Mouse (Mus musculus) liver, postnatal 0 days (tissue): Measurements from ENCODE around the gene Mri1. TPM values are rescaled to one million over a fixed set of nuclear protein-coding genes. Genes with fewer than 3 reads are reported as not detected.
"Not testable (repeated sequence)": the region's sequence is repeated elsewhere in the genome, so short reads cannot be mapped to it uniquely, and the experiment has no call there.

Source experiments
- ATAC-seq: fragments of 200-750 bp; cut with Nextera tagmentation; 2 replicates; pipeline ENCODE4 v1.8.0; 2017; ENCODE audit warnings: mild to moderate bottlenecking, moderate library complexity
- DNase-seq: peaks from one replicate; pipeline ENCODE4 v3.0.0-alpha.2; 2016
- H3K27ac ChIP-seq: fragments of 300-500 bp; sonication (generic); 2 replicates; pipeline ENCODE4 v1.5.1; 2014; ENCODE audit warnings: antibody characterized with exemption, moderate library complexity, mild to moderate bottlenecking, low read depth
- H3K27me3 ChIP-seq: fragments of 300-500 bp; sonication (generic); 2 replicates; pipeline ENCODE4 v1.6.1; 2014; ENCODE audit warnings: low read length, control low read depth, mixed read lengths; ENCODE audit not compliant: insufficient read depth
- H3K36me3 ChIP-seq: fragments of 300-500 bp; sonication (generic); replicated peaks from 2 replicates; pipeline ENCODE4 v1.6.1; 2014; ENCODE audit warnings: mild to moderate bottlenecking, control low read depth, low read length, moderate library complexity, mixed read lengths; ENCODE audit not compliant: insufficient read depth
- H3K4me1 ChIP-seq: fragments of 300-500 bp; sonication (generic); 2 replicates; pipeline ENCODE4 v1.6.1; 2014; ENCODE audit warnings: antibody characterized with exemption, mild to moderate bottlenecking, control low read depth; ENCODE audit not compliant: insufficient read depth
- H3K4me2 ChIP-seq: fragments of 300-500 bp; sonication (generic); 2 replicates; pipeline ENCODE4 v1.6.1; 2014; ENCODE audit warnings: low read depth, mild to moderate bottlenecking, low read length, moderate library complexity, mixed read lengths
- H3K4me3 ChIP-seq: fragments of 300-500 bp; sonication (generic); 2 replicates; pipeline ENCODE4 v1.5.1; 2014; ENCODE audit warnings: low read depth, low read length
- H3K9ac ChIP-seq: fragments of 300-500 bp; sonication (generic); replicated peaks from 2 replicates; pipeline ENCODE4 v1.6.1; 2014; ENCODE audit warnings: mild to moderate bottlenecking, moderate library complexity
- H3K9me3 ChIP-seq: fragments of 300-500 bp; sonication (generic); 2 replicates; pipeline ENCODE4 v1.6.1; 2016; ENCODE audit warnings: mild to moderate bottlenecking, control low read depth, low read length, mixed read lengths
- CTCF ChIP-seq: sonication (generic); IDR thresholded peaks from 2 replicates; pipeline ENCODE4 v1.5.1; 2016; ENCODE audit warnings: antibody characterized with exemption, low read depth
- EP300 ChIP-seq: IDR thresholded peaks from 2 replicates; pipeline ENCODE4 v1.6.1; 2016; ENCODE audit warnings: antibody characterized with exemption, low read depth, mild to moderate bottlenecking
- WGBS: fragments of 180-500 bp; shearing (Covaris S2); extraction: QIAGEN DNeasy Blood & Tissue Kit; methylation state at CpG from one replicate; pipeline ENCODE4 v1.1.7; 2014; ENCODE audit not compliant: insufficient replicate concordance; 5-methylcytosine and 5-hydroxymethylcytosine counted together
- polyA plus RNA-seq: library from polyadenylated mRNA; unstranded; fragments of >200 nt; fragmentation: Nextera tagmentation; extraction: Ambion mirVana; gene quantifications from 2 replicates; pipeline ENCODE4 v1.2.1, GENCODE M21; 2015

Mri1 gene
- polyA plus RNA-seq, 1 experiment from 2014 or later, result 41.9 TPM

- TF ChIP-seq CTCF, result peak; percentile 74
- H3K9me3 ChIP-seq, H3K9ac ChIP-seq, H3K27ac ChIP-seq, H3K4me1 ChIP-seq, ATAC-seq, H3K4me3 ChIP-seq, H3K36me3 ChIP-seq, H3K27me3 ChIP-seq, H3K4me2 ChIP-seq: not testable (repeated sequence)
- DNase-seq, result peak; percentile 47
- WGBS, result 39% methylated on average over 5 of the region's 5 CpGs
Observed at GRCm38 (mm10) chr8:84285665-84286064, 28.5 kb upstream of the Mri1 start.

- H3K9me3 ChIP-seq, result no peaks in the 10 kb centered on the region
- no peaks in the 10 kb centered on the region for H3K27me3 ChIP-seq
- no peaks in the 10 kb centered on the region for H3K36me3 ChIP-seq
- no peak for TF ChIP-seq EP300
- no peak for TF ChIP-seq CTCF
- H3K27ac ChIP-seq, result no peak overlapping the region
- ATAC-seq (no peak), DNase-seq (no peak)
- no peak overlapping the region for H3K4me3 ChIP-seq
- no peak overlapping the region for H3K4me2 ChIP-seq
- no peak overlapping the region for H3K9ac ChIP-seq
- 45% methylated on average over 9 of the region's 9 CpGs for WGBS
- no peaks in the 10 kb centered on the region for H3K4me1 ChIP-seq
Observed at GRCm38 (mm10) chr8:84284608-84285063, 27.5 kb upstream of the Mri1 start.

GRCm38 (mm10) chr8:84280777-84281176 lies 23.7 kb upstream of the Mri1 start:
- no peaks in the 10 kb centered on the region for H3K9me3 ChIP-seq
- H3K4me3 ChIP-seq, result no peak overlapping the region
- no peak for ATAC-seq
- no peaks in the 10 kb centered on the region for H3K27me3 ChIP-seq
- no peak overlapping the region for H3K9ac ChIP-seq
- WGBS, result 64% methylated on average over 10 of the region's 10 CpGs
- DNase-seq, result no peak
- TF ChIP-seq CTCF (no peak), EP300 (no peak)
- no peak overlapping the region for H3K27ac ChIP-seq
- no peak overlapping the region for H3K4me2 ChIP-seq
- H3K36me3 ChIP-seq, result no peaks in the 10 kb centered on the region
- H3K4me1 ChIP-seq, result no peaks in the 10 kb centered on the region

- Histone ChIP-seq H3K4me2 (no peak overlapping the region), H3K36me3 (no peaks in the 10 kb centered on the region), H3K9ac (no peak overlapping the region), H3K27ac (no peak overlapping the region), H3K4me1 (no peaks in the 10 kb centered on the region), H3K27me3 (no peaks in the 10 kb centered on the region), H3K9me3 (no peaks in the 10 kb centered on the region), H3K4me3 (no peak overlapping the region)
- 46% methylated on average over 1 of the region's 1 CpGs for WGBS
- DNase-seq (no peak), ATAC-seq (no peak)
- TF ChIP-seq CTCF, result no peak
- TF ChIP-seq EP300, result no peak
Observed at GRCm38 (mm10) chr8:84276447-84276846, 19.3 kb upstream of the Mri1 start.

DNA sequence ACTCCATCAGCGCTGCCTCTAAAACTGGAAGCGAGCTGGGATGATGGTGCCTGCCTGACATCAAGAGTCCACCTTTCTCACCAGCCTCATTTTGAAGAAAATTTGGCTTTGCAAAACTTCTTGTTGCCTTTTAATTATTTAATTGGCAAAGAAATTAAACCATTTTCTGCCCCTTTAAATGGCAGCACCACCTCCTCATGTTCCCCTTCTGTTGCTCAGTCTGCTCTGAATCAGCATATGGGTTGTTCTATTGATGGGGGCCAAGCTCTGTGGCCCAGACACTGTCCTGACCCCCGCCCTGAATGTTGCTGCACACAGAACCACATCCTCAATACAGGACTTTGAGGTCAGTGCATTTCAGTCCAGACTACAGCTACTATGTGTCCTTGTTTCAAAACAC lies 16.8 kb upstream of the Mri1 start:
- H3K4me2 ChIP-seq, result no peak overlapping the region

GRCm38 (mm10) chr8:84272302-84272701 lies 15.2 kb upstream of the Mri1 start:
- WGBS, result 66% methylated on average over 4 of the region's 4 CpGs

More for the DNA sequence above, 16.8 kb upstream of the Mri1 start:
- H3K36me3 ChIP-seq, result no peaks in the 10 kb centered on the region
- 68% methylated on average over 3 of the region's 3 CpGs for WGBS
- H3K27ac ChIP-seq, result no peak overlapping the region
- H3K4me1 ChIP-seq, result peaks cover 4% of the 10 kb centered on the region
- TF ChIP-seq EP300, result no peak
- no peak for TF ChIP-seq CTCF
- no peaks in the 10 kb centered on the region for H3K9me3 ChIP-seq
- H3K27me3 ChIP-seq, result no peaks in the 10 kb centered on the region
- H3K4me3 ChIP-seq, result no peak overlapping the region
- H3K9ac ChIP-seq, result no peak overlapping the region
- no peak for ATAC-seq
- no peak for DNase-seq

More at GRCm38 (mm10) chr8:84272302-84272701, 15.2 kb upstream of the Mri1 start:
- Histone ChIP-seq H3K4me1 (peaks cover 4% of the 10 kb centered on the region), H3K9me3 (no peaks in the 10 kb centered on the region), H3K27me3 (no peaks in the 10 kb centered on the region), H3K36me3 (no peaks in the 10 kb centered on the region), H3K9ac (no peak overlapping the region), H3K4me2 (no peak overlapping the region), H3K4me3 (no peak overlapping the region), H3K27ac (no peak overlapping the region)
- ATAC-seq (no peak), DNase-seq (no peak)
- TF ChIP-seq CTCF, result no peak
